Mouse (Mus musculus): ENCODE results near the gene Sept6.

GRCm38 (mm10) chrX:36969501-36969900, 22.1 kb downstream of the Sept6 start:
- TF ChIP-seq GATA1 (IDR thresholded peaks at IDR 0.05; ENCODE audit: low read length) (no peak), TAL1 (IDR thresholded peaks at IDR 0.05; ENCODE audit: low read length) (no peak)

All from erythroblast, embryonic 14.5 days (primary cell).